In the genomic region with DNA sequence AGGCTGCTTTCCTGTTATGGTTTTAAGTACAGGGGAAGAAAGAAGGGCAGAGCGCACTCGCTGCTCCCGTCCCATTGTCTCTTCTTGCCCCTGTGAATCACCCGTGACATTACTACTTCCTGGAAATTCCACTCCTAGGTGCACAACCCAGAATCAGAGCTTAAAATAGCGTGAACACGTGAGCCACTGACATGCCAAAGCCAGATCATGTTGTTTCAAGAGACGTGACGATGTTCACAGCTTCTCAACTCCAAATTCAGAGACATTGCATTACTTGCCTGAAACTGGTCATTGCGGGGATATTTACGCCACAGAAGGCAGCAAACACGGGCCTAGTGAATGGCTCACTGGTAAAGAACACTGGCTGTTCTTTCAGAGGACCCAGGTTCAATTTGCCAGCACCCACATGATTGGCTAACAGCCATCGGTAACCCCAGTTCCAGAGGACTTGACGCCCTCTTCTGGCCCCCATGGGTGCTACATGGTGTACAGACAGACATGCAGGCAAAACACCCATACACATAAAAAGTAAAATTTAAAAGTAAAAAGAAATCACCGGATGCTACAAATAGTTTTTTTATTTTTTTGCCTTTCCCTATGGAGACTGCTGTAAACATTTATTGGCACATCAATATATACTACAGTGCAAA, we compare ENCODE assay signal across 11 mouse cellular contexts. TPM values are rescaled to one million over a fixed set of nuclear protein-coding genes. Genes with fewer than 3 reads are reported as not detected.
DNase-seq lines count a peak whose midpoint lies in the region; ATAC-seq and TF ChIP-seq lines count a peak whose summit lies in the region.
"Had no signal": no experiment of that assay in that cellular context is flagged by ENCODE, and none has a peak within 500 bp of the region (broad histone marks: within the 10 kb centered on the region; RNA-seq: fewer than 3 reads in every experiment).

No protein-coding gene starts in this region.

- H3K4me2 ChIP-seq in liver, postnatal 0 days (ENCODE audit: low read depth, low read length) = no peak overlapping the region
- no peak overlapping the region for H3K4me2 ChIP-seq in liver, embryonic 12.5 days
- no peak overlapping the region for H3K4me2 ChIP-seq in forebrain, postnatal 0 days (ENCODE audit: low read depth)
- H3K4me2 ChIP-seq: neural tube, embryonic 15.5 days had no signal

- H3K27me3 ChIP-seq in liver, postnatal 0 days (ENCODE audit: insufficient read depth, low read length) = no peaks in the 10 kb centered on the region
- no peaks in the 10 kb centered on the region for H3K27me3 ChIP-seq in liver, embryonic 12.5 days (replicated peaks)
- no peaks in the 10 kb centered on the region for H3K27me3 ChIP-seq in forebrain, postnatal 0 days (ENCODE audit: insufficient read depth, low read length)
- 0 out of 2 replicates have a peak, but pooled peaks cover 5% of the 10 kb centered on the region for H3K27me3 ChIP-seq in embryonic facial prominence, embryonic 10.5 days (replicated peaks; ENCODE audit: low read depth, poor library complexity, severe bottlenecking)

- 0 out of 2 replicates have a peak, but pooled peaks cover 4% of the 10 kb centered on the region for H3K36me3 ChIP-seq in liver, postnatal 0 days (replicated peaks; ENCODE audit: insufficient read depth, low read length)
- H3K36me3 ChIP-seq in liver, embryonic 12.5 days = no peaks in the 10 kb centered on the region
- H3K36me3 ChIP-seq in forebrain, postnatal 0 days (ENCODE audit: insufficient read depth) = no peaks in the 10 kb centered on the region
- H3K36me3 ChIP-seq in embryonic facial prominence, embryonic 10.5 days (replicated peaks) = no peaks in the 10 kb centered on the region
- H3K36me3 ChIP-seq: midbrain, embryonic 10.5 days; neural tube, embryonic 15.5 days had no signal

- H3K9ac ChIP-seq in liver, postnatal 0 days (replicated peaks) = no peak overlapping the region
- H3K9ac ChIP-seq in liver, embryonic 12.5 days = no peak overlapping the region
- no peak overlapping the region for H3K9ac ChIP-seq in forebrain, postnatal 0 days
- H3K9ac ChIP-seq: neural tube, embryonic 15.5 days had no signal

- no peaks in the 10 kb centered on the region for H3K9me3 ChIP-seq in liver, postnatal 0 days (ENCODE audit: low read length)
- H3K9me3 ChIP-seq in liver, embryonic 12.5 days (replicated peaks) = no peaks in the 10 kb centered on the region
- H3K9me3 ChIP-seq in forebrain, postnatal 0 days (ENCODE audit: low read length) = no peaks in the 10 kb centered on the region
- H3K9me3 ChIP-seq in embryonic facial prominence, embryonic 10.5 days = no peaks in the 10 kb centered on the region
- H3K9me3 ChIP-seq: midbrain, embryonic 10.5 days; neural tube, embryonic 15.5 days had no signal

- no peak overlapping the region for H3K4me3 ChIP-seq in liver, postnatal 0 days (ENCODE audit: low read depth, low read length)
- H3K4me3 ChIP-seq in liver, embryonic 12.5 days = no peak overlapping the region
- H3K4me3 ChIP-seq in bone marrow macrophage, adult 2 months (ENCODE audit: insufficient read depth, low read length) = no peak overlapping the region
- H3K4me3 ChIP-seq in forebrain, postnatal 0 days (ENCODE audit: low read depth, low read length) = no peak overlapping the region
- no peak overlapping the region for H3K4me3 ChIP-seq in embryonic facial prominence, embryonic 10.5 days
- H3K4me3 ChIP-seq: erythroblast, embryonic 14.5 days; midbrain, embryonic 10.5 days; neural tube, embryonic 15.5 days had no signal

- 82% methylated on average over 14 of the region's 14 CpGs for whole genome bisulfite sequencing in liver, postnatal 0 days (ENCODE audit: insufficient replicate concordance)
- 85% methylated on average over 14 of the region's 14 CpGs for WGBS in liver, embryonic 12.5 days (ENCODE audit: insufficient replicate concordance)
- WGBS in forebrain, postnatal 0 days = 89% methylated on average over 14 of the region's 14 CpGs
- 84% methylated on average over 14 of the region's 14 CpGs for WGBS in embryonic facial prominence, embryonic 10.5 days

- peaks cover 17% of the 10 kb centered on the region for H3K4me1 ChIP-seq in liver, postnatal 0 days (ENCODE audit: insufficient read depth)
- peaks cover 14% of the 10 kb centered on the region; the same call in 1 of the 2 replicates for H3K4me1 ChIP-seq in liver, embryonic 12.5 days
- peaks cover 21% of the 10 kb centered on the region for H3K4me1 ChIP-seq in bone marrow macrophage, adult 2 months (ENCODE audit: control insufficient read depth, insufficient read depth, low read length)
- no peaks in the 10 kb centered on the region; the same call in 1 of the 2 replicates for H3K4me1 ChIP-seq in forebrain, postnatal 0 days (ENCODE audit: insufficient read depth)
- peaks cover 28% of the 10 kb centered on the region for H3K4me1 ChIP-seq in embryonic facial prominence, embryonic 10.5 days

- peak; percentile 24; the same call in 1 of the 2 replicates for TF ChIP-seq CTCF in liver, postnatal 0 days (IDR thresholded peaks at IDR 0.05; ENCODE audit: low read depth)
- peak; percentile 17; the same call in 1 of the 2 replicates for TF ChIP-seq CTCF in bone marrow macrophage, adult 2 months (IDR thresholded peaks at IDR 0.05; ENCODE audit: low read depth, low read length)
- no peak for TF ChIP-seq CTCF in forebrain, postnatal 0 days (IDR thresholded peaks at IDR 0.05; ENCODE audit: low read depth)

- no peak for ATAC-seq in liver, postnatal 0 days
- ATAC-seq in liver, embryonic 12.5 days = no peak
- no peak for ATAC-seq in forebrain, postnatal 0 days

- no peak overlapping the region for H3K27ac ChIP-seq in liver, postnatal 0 days (ENCODE audit: low read depth)
- H3K27ac ChIP-seq in liver, embryonic 12.5 days = no peak overlapping the region
- no peak overlapping the region for H3K27ac ChIP-seq in bone marrow macrophage, adult 2 months (ENCODE audit: insufficient read depth, low read depth, low read length)
- no peak overlapping the region for H3K27ac ChIP-seq in forebrain, postnatal 0 days (ENCODE audit: low read depth, low read length)
- H3K27ac ChIP-seq in embryonic facial prominence, embryonic 10.5 days (replicated peaks) = no peak overlapping the region
- H3K27ac ChIP-seq: midbrain, embryonic 10.5 days; neural tube, embryonic 15.5 days had no signal

- DNase-seq in liver, postnatal 0 days = no peak
- DNase-seq in ES-CJ7 (ENCODE audit: low read depth, low spot score) = peak; percentile 27
- peak; percentile 54 for DNase-seq in induced T-regulatory cell, adult 2 months (ENCODE audit: low read depth)
- no peak for DNase-seq in forebrain, postnatal 0 days
- DNase-seq in embryonic facial prominence, embryonic 10.5 days (ENCODE audit: low spot score) = no peak
- DNase-seq: thymus, postnatal 14 days had no signal

- TF ChIP-seq EP300 in liver, postnatal 0 days (IDR thresholded peaks at IDR 0.05; ENCODE audit: low read depth) = peak; percentile 26; the same call in 1 of the 2 replicates

- TF ChIP-seq POLR2A in bone marrow macrophage, adult 2 months (IDR thresholded peaks at IDR 0.05; ENCODE audit: borderline replicate concordance, low read depth, low read length) = no peak

RNA-seq across cellular contexts. Expression of a gene that starts 41.6 kb away (rescaled TPM):
- polyA plus RNA-seq in liver, postnatal 0 days (2015; fragmentation: Nextera tagmentation; extraction: Ambion mirVana) = 36.6 and 37.0 TPM in 2 replicates
- polyA plus RNA-seq in liver, embryonic 12.5 days (2016; fragmentation: Nextera tagmentation; extraction: Ambion mirVana) = 49.6 and 51.0 TPM in 2 replicates
- polyA plus RNA-seq in bone marrow macrophage, adult 2 months (2012; ENCODE audit: insufficient read depth, insufficient read length, missing spikeins) = 203 and 227 TPM in 2 replicates
- 165 and 184 TPM in 2 replicates for total RNA-seq in forebrain, postnatal 0 days (2014; rRNA removed)
- 146 and 156 TPM in 2 replicates for polyA plus RNA-seq in forebrain, postnatal 0 days (2015; fragmentation: Nextera tagmentation; extraction: Ambion mirVana)
- polyA plus RNA-seq in embryonic facial prominence, embryonic 10.5 days (2016; fragmentation: Nextera tagmentation; extraction: Ambion mirVana) = 65.0 and 67.6 TPM in 2 replicates

Comparison
In these comparisons a context has a peak if more than half of its experiments do, and no peak if none do; other contexts are left out.
1. DNase-seq: peak in ES-CJ7 (single experiment) and induced T-regulatory cell, adult 2 months (single experiment); none in liver, postnatal 0 days (single experiment), forebrain, postnatal 0 days (single experiment) and embryonic facial prominence, embryonic 10.5 days (single experiment).